Mouse (Mus musculus) myocyte (in vitro differentiated cells): Measurements from ENCODE around the gene Prkaa2.

Source experiments
- E2F4 ChIP-seq: IDR thresholded peaks from one replicate; pipeline ENCODE4 v1.6.1; 2011; ENCODE audit warnings: mild to moderate bottlenecking, control low read depth, moderate library complexity; ENCODE audit not compliant: insufficient read depth
- POLR2A ChIP-seq: IDR thresholded peaks from one replicate; pipeline ENCODE4 v1.6.1; 2011; ENCODE audit warnings: low read depth, mild to moderate bottlenecking, control low read depth, moderate library complexity; ENCODE audit not compliant: insufficient read length
- POLR2AphosphoS2 ChIP-seq: IDR thresholded peaks from one replicate; pipeline ENCODE4 v1.6.1; 2011; ENCODE audit warnings: low read depth, control low read depth; ENCODE audit not compliant: insufficient read length
- SRF ChIP-seq: IDR thresholded peaks from one replicate; pipeline ENCODE4 v1.6.1; 2011; ENCODE audit warnings: low read depth; ENCODE audit not compliant: control insufficient read depth, insufficient read length
- TCF12 ChIP-seq: IDR thresholded peaks from one replicate; pipeline ENCODE4 v1.6.1; 2011; ENCODE audit warnings: mild to moderate bottlenecking, control low read depth; ENCODE audit not compliant: poor library complexity, insufficient read depth, severe bottlenecking
- USF1 ChIP-seq: IDR thresholded peaks from one replicate; pipeline ENCODE4 v1.6.1; 2011; ENCODE audit warnings: low read depth, mild to moderate bottlenecking, control low read depth, moderate library complexity

DNA sequence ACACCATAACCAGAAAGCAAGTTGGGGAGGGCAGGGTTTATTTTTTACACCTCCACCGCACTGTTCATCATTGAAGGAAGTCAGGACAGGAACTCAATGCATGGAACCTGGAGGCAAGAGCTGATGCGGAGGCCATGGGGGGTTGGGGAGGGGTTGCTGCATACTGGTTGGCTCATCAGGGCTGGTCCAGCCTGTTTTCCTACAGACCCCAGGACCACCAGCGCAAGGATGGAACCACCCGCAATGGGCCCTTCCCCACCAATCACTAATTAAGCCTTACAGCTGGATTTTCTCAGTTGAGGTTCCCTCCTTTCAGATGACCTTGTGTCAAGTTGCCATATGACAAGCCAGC lies 970 bp upstream of the Prkaa2 start:
- TF ChIP-seq POLR2A = no peak
- TF ChIP-seq E2F4 = no peak
- no peak for TF ChIP-seq TCF12
- TF ChIP-seq POLR2AphosphoS2 = no peak
- no peak for TF ChIP-seq SRF
- no peak for TF ChIP-seq USF1
